Mouse (Mus musculus) erythroblast, embryonic 14.5 days (primary cell): Measurements from ENCODE around the gene Atf6. TPM values are rescaled to one million over a fixed set of nuclear protein-coding genes. Genes with fewer than 3 reads are reported as not detected.

Experiments
- H3K27me3 ChIP-seq: 2 replicates; pipeline ENCODE4 v1.6.1; 2012; ENCODE audit warnings: inconsistent platforms; ENCODE audit not compliant: control insufficient read depth
- H3K36me3 ChIP-seq: 2 replicates; pipeline ENCODE4 v1.6.1; 2012; ENCODE audit warnings: mild to moderate bottlenecking, inconsistent platforms; ENCODE audit not compliant: control insufficient read depth
- H3K4me1 ChIP-seq: 2 replicates; pipeline ENCODE4 v1.6.1; 2012; ENCODE audit warnings: inconsistent platforms; ENCODE audit not compliant: control insufficient read depth
- H3K4me3 ChIP-seq: replicated peaks from 2 replicates; pipeline ENCODE3; 2012; ENCODE audit warnings: moderate library complexity, mild to moderate bottlenecking, inconsistent platforms
- H3K9me3 ChIP-seq: 2 replicates; pipeline ENCODE4 v1.6.1; 2012; ENCODE audit warnings: low read length, inconsistent platforms, mixed read lengths; ENCODE audit not compliant: control insufficient read depth
- GATA1 ChIP-seq: IDR thresholded peaks from 2 replicates; pipeline ENCODE4 v1.6.1; 2012; ENCODE audit warnings: low read length, inconsistent platforms, mixed read lengths
- TAL1 ChIP-seq: IDR thresholded peaks from 3 replicates; pipeline ENCODE4 v1.6.1; 2012; ENCODE audit warnings: low read length, inconsistent platforms, mixed read lengths
- polyA plus RNA-seq: library from polyadenylated mRNA; stranded (reverse); fragments of >175 nt; gene quantifications from 2 replicates; pipeline ENCODE4 v1.2.3, GENCODE M21; 2012

Gene Atf6
- polyA plus RNA-seq, 1 experiment, result 0.22 TPM

DNA sequence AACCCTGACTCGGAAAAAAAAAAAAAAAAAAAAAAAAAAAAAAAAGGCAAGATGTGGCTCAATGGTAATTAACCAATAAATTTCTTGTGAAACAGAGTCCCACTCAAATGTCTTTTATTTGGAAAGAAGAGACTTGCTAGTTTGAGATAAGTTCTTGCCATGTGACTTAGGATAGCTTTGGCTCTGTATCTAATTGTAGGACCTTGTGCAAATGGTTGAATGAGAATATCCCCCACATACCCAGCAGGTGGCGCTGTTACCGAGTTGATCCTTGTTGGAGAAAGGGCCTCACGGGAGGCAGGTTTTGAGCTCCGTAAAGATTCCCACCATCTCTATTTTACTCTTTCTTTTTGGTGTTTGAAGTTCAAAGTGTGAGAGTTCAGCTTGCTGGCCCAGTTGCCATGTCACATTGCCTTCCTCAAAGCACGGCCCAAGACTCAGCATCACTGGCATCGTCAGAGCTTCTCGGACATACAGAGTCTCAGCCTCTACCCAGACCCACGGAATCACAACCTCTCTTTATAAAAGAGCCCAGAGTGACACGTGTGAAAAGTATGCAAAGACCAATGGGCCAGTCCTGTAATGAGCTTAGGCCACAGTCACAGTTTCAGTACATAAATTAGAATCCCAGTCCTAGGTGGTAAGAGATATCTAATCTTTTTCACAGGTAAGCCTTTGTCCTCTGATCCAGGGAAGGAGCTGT, 34.1 kb upstream of the Atf6 start:
- Histone ChIP-seq H3K4me3 (no peak overlapping the region), H3K4me1 (peaks cover 3% of the 10 kb centered on the region), H3K36me3 (no peaks in the 10 kb centered on the region), H3K9me3 (no peaks in the 10 kb centered on the region), H3K27me3 (peaks cover 40% of the 10 kb centered on the region)
- TF ChIP-seq TAL1 (no peak), GATA1 (no peak)

- no peak overlapping the region for H3K4me3 ChIP-seq
- H3K27me3 ChIP-seq, result peaks cover 39% of the 10 kb centered on the region
- H3K4me1 ChIP-seq, result peaks cover 3% of the 10 kb centered on the region
- no peaks in the 10 kb centered on the region for H3K36me3 ChIP-seq
- TF ChIP-seq GATA1 (no peak), TAL1 (no peak)
- no peaks in the 10 kb centered on the region for H3K9me3 ChIP-seq
Measured at GRCm38 (mm10) chr1:170900799-170901467, 33.4 kb upstream of the Atf6 start.

- Histone ChIP-seq H3K4me3 (no peak overlapping the region), H3K36me3 (no peaks in the 10 kb centered on the region)
- no peak for TF ChIP-seq TAL1
Measured at GRCm38 (mm10) chr1:170898413-170899075, 31.0 kb upstream of the Atf6 start.

GRCm38 (mm10) chr1:170896651-170897281, 29.2 kb upstream of the Atf6 start:
- no peaks in the 10 kb centered on the region for H3K36me3 ChIP-seq
- H3K4me1 ChIP-seq, result peaks cover 3% of the 10 kb centered on the region
- H3K4me3 ChIP-seq, result no peak overlapping the region
- no peaks in the 10 kb centered on the region for H3K9me3 ChIP-seq
- no peak for TF ChIP-seq GATA1
- TF ChIP-seq TAL1, result no peak
- peaks cover 26% of the 10 kb centered on the region for H3K27me3 ChIP-seq

More at GRCm38 (mm10) chr1:170898413-170899075, 31.0 kb upstream of the Atf6 start:
- H3K9me3 ChIP-seq, result no peaks in the 10 kb centered on the region
- H3K27me3 ChIP-seq, result peaks cover 32% of the 10 kb centered on the region
- peaks cover 3% of the 10 kb centered on the region for H3K4me1 ChIP-seq

GRCm38 (mm10) chr1:170894603-170895602, 27.3 kb upstream of the Atf6 start:
- TF ChIP-seq TAL1, result no peak
- TF ChIP-seq GATA1, result no peak
- no peaks in the 10 kb centered on the region for H3K36me3 ChIP-seq
- no peak overlapping the region for H3K4me3 ChIP-seq
- peaks cover 26% of the 10 kb centered on the region for H3K27me3 ChIP-seq
- H3K4me1 ChIP-seq, result no peaks in the 10 kb centered on the region
- no peaks in the 10 kb centered on the region for H3K9me3 ChIP-seq

- H3K9me3 ChIP-seq, result no peaks in the 10 kb centered on the region
- no peak for TF ChIP-seq GATA1
- TF ChIP-seq TAL1, result no peak
- H3K4me3 ChIP-seq, result no peak overlapping the region
- peaks cover 15% of the 10 kb centered on the region for H3K27me3 ChIP-seq
- no peaks in the 10 kb centered on the region for H3K4me1 ChIP-seq
- no peaks in the 10 kb centered on the region for H3K36me3 ChIP-seq
Measured at GRCm38 (mm10) chr1:170892279-170892678, 24.7 kb upstream of the Atf6 start.

DNA sequence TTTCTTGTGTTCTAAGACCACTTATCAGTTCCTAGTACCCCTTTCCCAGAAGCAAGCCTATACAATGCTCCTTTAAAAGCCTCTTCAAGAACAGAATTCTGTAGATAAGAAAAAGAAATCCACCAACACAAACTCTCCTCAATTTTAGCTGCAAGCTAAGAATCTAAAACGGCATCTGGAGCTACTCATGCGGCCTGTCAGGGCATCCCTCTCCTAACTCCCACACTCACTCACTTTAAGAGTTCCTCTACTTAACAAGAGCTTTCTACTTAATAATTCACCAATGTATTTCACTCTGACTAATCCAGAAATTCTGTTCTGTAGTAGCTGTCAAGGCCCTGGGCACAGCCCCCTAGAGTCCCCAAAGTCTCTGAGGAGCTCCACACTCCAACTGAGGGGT, 24.1 kb upstream of the Atf6 start:
- no peak overlapping the region for H3K4me3 ChIP-seq
- no peaks in the 10 kb centered on the region for H3K4me1 ChIP-seq
- H3K27me3 ChIP-seq, result peaks cover 9% of the 10 kb centered on the region
- no peak for TF ChIP-seq TAL1
- TF ChIP-seq GATA1, result no peak
- H3K9me3 ChIP-seq, result no peaks in the 10 kb centered on the region
- no peaks in the 10 kb centered on the region for H3K36me3 ChIP-seq

- TF ChIP-seq TAL1, result no peak
- Histone ChIP-seq H3K4me1 (peaks cover 12% of the 10 kb centered on the region), H3K4me3 (no peak overlapping the region), H3K9me3 (no peaks in the 10 kb centered on the region), H3K27me3 (peaks cover 10% of the 10 kb centered on the region), H3K36me3 (no peaks in the 10 kb centered on the region)
Measured at GRCm38 (mm10) chr1:170889310-170889709, 21.7 kb upstream of the Atf6 start.

DNA sequence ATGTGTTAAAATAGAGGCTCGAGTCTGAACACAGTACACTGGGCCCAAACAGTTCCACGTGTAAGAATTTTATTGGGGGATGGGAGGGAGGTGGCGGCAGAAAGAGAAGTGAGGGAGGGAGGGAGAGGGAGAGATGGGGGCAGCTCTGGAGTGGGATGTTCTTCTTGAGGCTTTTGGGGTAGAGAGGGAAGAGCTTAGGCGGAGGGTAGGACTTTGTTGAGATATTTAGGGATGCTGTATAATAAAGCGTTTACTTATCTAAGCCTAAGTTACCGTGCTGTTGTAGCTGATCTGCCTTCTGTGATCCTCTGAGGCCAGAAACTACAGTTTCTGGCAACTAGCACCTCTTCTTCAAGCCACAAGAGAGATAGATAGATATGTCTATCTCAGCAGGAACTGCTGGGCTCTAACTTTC, 18.5 kb upstream of the Atf6 start:
- H3K9me3 ChIP-seq, result no peaks in the 10 kb centered on the region
- no peaks in the 10 kb centered on the region for H3K36me3 ChIP-seq
- no peak overlapping the region for H3K4me3 ChIP-seq
- H3K27me3 ChIP-seq, result peaks cover 10% of the 10 kb centered on the region
- TF ChIP-seq TAL1, result no peak
- TF ChIP-seq GATA1, result no peak
- H3K4me1 ChIP-seq, result peaks cover 12% of the 10 kb centered on the region
